Mouse (Mus musculus) naive thymus-derived CD4-positive, alpha-beta T cell, adult 5 months (primary cell): ENCODE measurements around the gene Ppt1. TPM values are rescaled to one million over a fixed set of nuclear protein-coding genes. Genes with fewer than 3 reads are reported as not detected.

Experiments
- polyA plus RNA-seq: library from polyadenylated mRNA; unstranded; fragments of 100-300 nt; shearing (Covaris generic); gene quantifications from one replicate; pipeline ENCODE4 v1.2.1, GENCODE M21; 2017

Ppt1 gene
- 51.5 TPM for polyA plus RNA-seq

GRCm38 (mm10) chr4:122835530-122836402, at the start of gene Ppt1:
Ppt1 (plus strand) TSS chr4:122836242.

DNA sequence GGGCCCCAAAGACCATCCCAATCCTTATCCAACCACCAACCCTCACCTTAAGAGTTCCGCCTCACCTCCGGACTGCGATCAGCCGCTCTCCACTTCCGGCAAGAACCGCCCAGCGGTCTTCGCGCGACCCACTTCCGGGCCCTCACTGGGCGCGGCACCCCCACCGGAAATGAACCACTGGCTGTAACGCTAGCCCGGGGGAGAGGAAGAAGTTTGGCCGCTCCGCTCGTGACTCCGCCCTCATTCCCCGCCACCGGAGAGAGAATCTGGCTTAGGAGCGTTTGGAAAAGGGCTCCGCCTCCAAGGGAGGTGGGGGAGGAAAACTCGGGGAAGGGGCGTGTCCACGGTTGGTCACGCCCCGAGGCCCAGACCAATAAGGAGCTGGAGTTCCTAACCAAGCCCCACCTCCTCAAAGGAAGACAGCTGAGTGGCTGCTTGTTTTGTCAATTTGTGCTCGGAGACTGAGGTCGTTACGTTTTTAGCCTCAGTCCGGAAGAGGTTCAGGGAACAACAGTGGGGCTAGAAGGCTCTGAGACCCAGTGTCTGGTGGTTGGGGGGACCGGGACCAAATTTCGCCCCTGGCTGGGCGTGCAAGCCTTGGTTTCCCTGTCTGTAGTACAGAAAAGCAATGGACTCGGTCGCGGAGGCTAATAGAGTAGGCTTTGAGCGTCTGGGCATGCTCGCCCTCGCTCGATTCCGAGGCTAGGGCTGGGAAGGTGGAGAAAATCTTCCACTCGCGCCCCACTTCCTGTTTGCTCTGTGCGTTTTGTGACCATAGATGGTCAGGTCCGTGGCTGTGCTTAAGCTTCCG, 49.9 kb downstream of the Ppt1 start, which contains the start of gene Cap1:
Gene Cap1, minus strand, starts transcription at position 289 of the 811 bp plus-strand sequence.

Other genes starting within 250 kb of the Ppt1 start
- gene 9530002B09Rik, start 147.0 kb upstream of the Ppt1 start, polyA plus RNA-seq: not detected
- 82.1 TPM for gene Cap1, start 49.8 kb downstream of the Ppt1 start, polyA plus RNA-seq
- 0.53 TPM for gene Mfsd2a, start 124.9 kb downstream of the Ppt1 start, polyA plus RNA-seq
- gene Mycl, start 159.4 kb downstream of the Ppt1 start, polyA plus RNA-seq: not detected
- gene Trit1, start 180.4 kb downstream of the Ppt1 start, polyA plus RNA-seq: 24.0 TPM